Mouse (Mus musculus): ENCODE measurements around the gene Arhgap23. TPM values are rescaled to one million over a fixed set of nuclear protein-coding genes. Genes with fewer than 3 reads are reported as not detected.

The Arhgap23 gene
- 54.0 TPM for polyA plus RNA-seq (2015; fragmentation: Illumina TruSeq; extraction: RNeasy Lipid Tissue Mini Kit (QIAGEN cat#74804); ENCODE audit: low read depth, low replicate concordance)

GRCm38 (mm10) chr11:97415330-97415711, at the start of gene Arhgap23:
Gene Arhgap23 (plus strand): TSS chr11:97415533.

GRCm38 (mm10) chr11:97499865-97500719, 84.8 kb downstream of the Arhgap23 start, which contains the start of gene 4933428G20Rik:
Gene 4933428G20Rik (minus strand): TSS chr11:97500340.

Other genes starting within 250 kb of the Arhgap23 start
- gene Kpnb1, start 227.7 kb upstream of the Arhgap23 start, polyA plus RNA-seq (2015; fragmentation: Illumina TruSeq; extraction: RNeasy Lipid Tissue Mini Kit (QIAGEN cat#74804); ENCODE audit: low read depth, low replicate concordance) = 81.1 TPM
- 101 TPM for gene Npepps, start 134.9 kb upstream of the Arhgap23 start, polyA plus RNA-seq (2015; fragmentation: Illumina TruSeq; extraction: RNeasy Lipid Tissue Mini Kit (QIAGEN cat#74804); ENCODE audit: low read depth, low replicate concordance)
- gene Mrpl45, start 99.8 kb upstream of the Arhgap23 start, polyA plus RNA-seq (2015; fragmentation: Illumina TruSeq; extraction: RNeasy Lipid Tissue Mini Kit (QIAGEN cat#74804); ENCODE audit: low read depth, low replicate concordance) = 33.5 TPM
- 0.57 TPM for gene Gpr179, start 63.5 kb upstream of the Arhgap23 start, polyA plus RNA-seq (2015; fragmentation: Illumina TruSeq; extraction: RNeasy Lipid Tissue Mini Kit (QIAGEN cat#74804); ENCODE audit: low read depth, low replicate concordance)
- 44.6 TPM for gene Socs7, start 53.0 kb upstream of the Arhgap23 start, polyA plus RNA-seq (2015; fragmentation: Illumina TruSeq; extraction: RNeasy Lipid Tissue Mini Kit (QIAGEN cat#74804); ENCODE audit: low read depth, low replicate concordance)
- not detected for gene 4933428G20Rik, start 84.8 kb downstream of the Arhgap23 start, polyA plus RNA-seq (2015; fragmentation: Illumina TruSeq; extraction: RNeasy Lipid Tissue Mini Kit (QIAGEN cat#74804); ENCODE audit: low read depth, low replicate concordance)
- gene Srcin1, start 160.7 kb downstream of the Arhgap23 start, polyA plus RNA-seq (2015; fragmentation: Illumina TruSeq; extraction: RNeasy Lipid Tissue Mini Kit (QIAGEN cat#74804); ENCODE audit: low read depth, low replicate concordance) = 109 TPM
- gene Epop, start 214.2 kb downstream of the Arhgap23 start, polyA plus RNA-seq (2015; fragmentation: Illumina TruSeq; extraction: RNeasy Lipid Tissue Mini Kit (QIAGEN cat#74804); ENCODE audit: low read depth, low replicate concordance) = 46.9 TPM
- gene Mllt6, start 247.9 kb downstream of the Arhgap23 start, polyA plus RNA-seq (2015; fragmentation: Illumina TruSeq; extraction: RNeasy Lipid Tissue Mini Kit (QIAGEN cat#74804); ENCODE audit: low read depth, low replicate concordance) = 50.7 TPM

Measured in brain, adult 10 weeks (tissue).